Mouse (Mus musculus) heart, embryonic 13.5 days (tissue): ENCODE data around the gene Ypel4. TPM values are rescaled to one million over a fixed set of nuclear protein-coding genes. Genes with fewer than 3 reads are reported as not detected.

Experiments
- ATAC-seq: fragments of 200-750 bp; cut with Nextera tagmentation; 2 replicates; pipeline ENCODE4 v1.8.0; 2017; ENCODE audit warnings: moderate TSS enrichment; ENCODE audit not compliant: insufficient number of reproducible peaks, low FRiP score, low TSS enrichment; ENCODE audit errors: extremely low read depth
- H3K27ac ChIP-seq: fragments of 300-500 bp; sonication (generic); replicated peaks from 2 replicates; pipeline ENCODE4 v1.5.1; 2015; ENCODE audit warnings: moderate library complexity, mild to moderate bottlenecking, inconsistent platforms
- H3K27me3 ChIP-seq: fragments of 300-500 bp; sonication (generic); replicated peaks from 2 replicates; pipeline ENCODE4 v1.6.1; 2015; ENCODE audit warnings: mild to moderate bottlenecking, inconsistent platforms
- H3K36me3 ChIP-seq: fragments of 300-500 bp; sonication (generic); 2 replicates; pipeline ENCODE4 v1.6.1; 2015; ENCODE audit warnings: mild to moderate bottlenecking, inconsistent platforms
- H3K4me1 ChIP-seq: fragments of 300-500 bp; sonication (generic); 2 replicates; pipeline ENCODE4 v1.6.1; 2015; ENCODE audit warnings: inconsistent platforms
- H3K4me2 ChIP-seq: fragments of 300-500 bp; sonication (generic); 2 replicates; pipeline ENCODE4 v1.6.1; 2015; ENCODE audit warnings: inconsistent platforms, mild to moderate bottlenecking, moderate library complexity
- H3K4me3 ChIP-seq: fragments of 300-500 bp; sonication (generic); 2 replicates; pipeline ENCODE4 v1.5.1; 2015; ENCODE audit warnings: moderate library complexity, mild to moderate bottlenecking, inconsistent platforms
- H3K9ac ChIP-seq: fragments of 300-500 bp; sonication (generic); 2 replicates; pipeline ENCODE4 v1.6.1; 2015; ENCODE audit warnings: inconsistent platforms, mild to moderate bottlenecking, moderate library complexity
- H3K9me3 ChIP-seq: fragments of 300-500 bp; sonication (generic); 2 replicates; pipeline ENCODE4 v1.6.1; 2016; ENCODE audit warnings: inconsistent platforms
- WGBS: fragments of 180-500 bp; shearing (Covaris S2); methylation state at CpG from one replicate; pipeline ENCODE4 v1.1.7; 2015; ENCODE audit warnings: mixed read lengths; 5-methylcytosine and 5-hydroxymethylcytosine counted together
- polyA plus RNA-seq: library from polyadenylated mRNA; unstranded; fragments of >200 nt; fragmentation: Nextera tagmentation; extraction: Ambion mirVana; gene quantifications from 2 replicates; pipeline ENCODE4 v1.2.1, GENCODE M21; 2015

Ypel4 gene
- polyA plus RNA-seq, 1 experiment from 2014 or later = 7.3 TPM

DNA sequence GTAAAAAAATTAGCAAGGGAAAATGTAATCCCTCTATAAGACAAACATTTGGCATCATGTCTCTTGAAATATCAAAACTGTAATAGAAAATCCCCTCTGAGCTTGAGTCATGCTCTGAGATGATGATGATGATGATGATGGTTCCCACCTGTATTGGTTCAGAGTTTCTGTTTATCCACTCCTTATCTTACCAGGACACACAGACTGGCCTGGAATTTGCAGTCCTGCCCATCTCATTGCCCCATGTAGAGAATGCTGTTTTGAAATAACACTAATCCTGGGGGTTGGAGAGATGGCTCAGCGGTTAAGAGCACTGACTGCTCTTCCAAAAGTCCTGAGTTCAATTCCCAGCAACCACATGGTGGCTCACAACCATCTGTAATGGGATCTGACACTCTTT is 1.5 kb upstream of the Ypel4 start:
- ATAC-seq = no peak
- Histone ChIP-seq H3K9me3 (no peaks in the 10 kb centered on the region), H3K4me1 (peaks cover 45% of the 10 kb centered on the region), H3K36me3 (no peaks in the 10 kb centered on the region), H3K4me3 (no peak overlapping the region), H3K27ac (no peak overlapping the region), H3K9ac (no peak overlapping the region), H3K27me3 (peaks cover 11% of the 10 kb centered on the region), H3K4me2 (no peak overlapping the region)
- 59% methylated on average over 1 of the region's 1 CpGs for WGBS

DNA sequence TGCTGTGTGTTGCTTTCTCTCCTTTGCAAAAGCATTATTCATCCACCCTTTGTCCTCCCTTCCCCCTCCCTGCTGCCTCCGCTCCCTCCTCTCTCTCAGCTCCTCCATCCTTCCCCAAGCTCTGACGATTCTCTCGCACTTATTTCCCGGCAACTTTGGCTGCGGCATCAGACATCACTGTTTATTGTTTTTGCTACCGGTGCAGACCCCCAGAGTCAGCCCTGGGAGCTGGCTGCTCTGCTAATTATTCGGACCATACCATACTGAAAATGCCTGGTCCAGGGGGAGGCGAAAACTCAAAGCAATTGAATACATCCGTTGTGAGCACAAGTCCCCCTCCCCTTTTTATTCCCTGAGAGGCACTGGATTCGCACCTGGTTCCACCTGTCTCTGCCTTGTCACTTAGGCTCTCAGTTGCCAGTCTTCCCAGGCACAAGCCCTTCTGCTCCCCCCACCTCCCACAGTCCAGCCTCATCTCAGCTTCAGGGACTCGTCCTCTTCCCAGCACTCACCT is 550 bp downstream of the Ypel4 start:
- H3K36me3 ChIP-seq = no peaks in the 10 kb centered on the region
- under 1% methylated on average over 11 of the region's 11 CpGs for WGBS
- ATAC-seq = no peak

GRCm38 (mm10) chr2:84734919-84735318 is 1.1 kb downstream of the Ypel4 start:
- H3K36me3 ChIP-seq = peaks cover 3% of the 10 kb centered on the region
- H3K9ac ChIP-seq = peak overlapping the region; percentile 73
- ATAC-seq = no peak
- H3K27ac ChIP-seq = peak overlapping the region; percentile 69
- peaks cover 70% of the 10 kb centered on the region for H3K4me1 ChIP-seq
- H3K4me3 ChIP-seq = peak overlapping the region; percentile 58
- H3K4me2 ChIP-seq = peak overlapping the region; percentile 68
- peaks cover 11% of the 10 kb centered on the region for H3K27me3 ChIP-seq
- WGBS = 0% methylated on average over 2 of the region's 2 CpGs
- H3K9me3 ChIP-seq = no peaks in the 10 kb centered on the region

More for the DNA sequence above, 550 bp downstream of the Ypel4 start:
- peak overlapping the region; percentile 69 for H3K27ac ChIP-seq
- peak overlapping the region; percentile 68 for H3K4me2 ChIP-seq
- peaks cover 11% of the 10 kb centered on the region for H3K27me3 ChIP-seq
- peak overlapping the region; percentile 73 for H3K9ac ChIP-seq
- H3K4me3 ChIP-seq = peak overlapping the region; percentile 58
- H3K4me1 ChIP-seq = peaks cover 65% of the 10 kb centered on the region
- H3K9me3 ChIP-seq = no peaks in the 10 kb centered on the region

DNA sequence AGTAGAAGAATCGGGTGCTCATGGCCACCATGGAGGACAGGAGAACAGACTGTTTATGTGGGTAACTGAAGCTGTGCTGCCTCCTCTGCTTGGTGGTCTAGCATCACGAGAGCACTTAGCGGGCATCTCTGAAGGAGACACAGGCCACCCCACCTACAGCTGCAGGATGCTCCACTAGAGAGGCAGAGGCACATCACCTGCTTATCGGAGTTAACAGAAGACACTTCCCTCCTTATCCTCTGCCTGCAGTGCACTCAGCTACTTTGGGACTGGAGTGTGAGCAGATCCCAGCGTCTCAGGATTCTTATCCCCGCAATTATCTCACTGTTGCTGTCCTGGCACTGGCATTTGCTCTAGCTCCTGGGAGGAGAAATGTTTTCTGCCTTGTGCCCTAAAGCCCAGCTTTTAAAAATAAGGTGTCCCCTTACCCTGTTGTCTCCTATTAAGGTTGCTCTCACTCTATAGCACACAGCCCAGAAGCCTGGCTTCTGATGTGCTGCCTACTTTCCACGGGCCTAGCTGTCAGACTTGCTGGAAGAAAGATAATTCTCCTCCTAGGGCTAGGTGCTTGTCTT is 1.6 kb downstream of the Ypel4 start:
- Histone ChIP-seq H3K9ac (peak overlapping the region; percentile 73), H3K4me1 (peaks cover 75% of the 10 kb centered on the region), H3K9me3 (no peaks in the 10 kb centered on the region), H3K4me2 (peak overlapping the region; percentile 68), H3K27me3 (peaks cover 11% of the 10 kb centered on the region), H3K36me3 (peaks cover 8% of the 10 kb centered on the region), H3K4me3 (peak overlapping the region; percentile 58), H3K27ac (peak overlapping the region; percentile 69)
- WGBS = 10% methylated on average over 7 of the region's 7 CpGs
- peak; percentile 53; the same call in 1 of the 2 replicates for ATAC-seq

DNA sequence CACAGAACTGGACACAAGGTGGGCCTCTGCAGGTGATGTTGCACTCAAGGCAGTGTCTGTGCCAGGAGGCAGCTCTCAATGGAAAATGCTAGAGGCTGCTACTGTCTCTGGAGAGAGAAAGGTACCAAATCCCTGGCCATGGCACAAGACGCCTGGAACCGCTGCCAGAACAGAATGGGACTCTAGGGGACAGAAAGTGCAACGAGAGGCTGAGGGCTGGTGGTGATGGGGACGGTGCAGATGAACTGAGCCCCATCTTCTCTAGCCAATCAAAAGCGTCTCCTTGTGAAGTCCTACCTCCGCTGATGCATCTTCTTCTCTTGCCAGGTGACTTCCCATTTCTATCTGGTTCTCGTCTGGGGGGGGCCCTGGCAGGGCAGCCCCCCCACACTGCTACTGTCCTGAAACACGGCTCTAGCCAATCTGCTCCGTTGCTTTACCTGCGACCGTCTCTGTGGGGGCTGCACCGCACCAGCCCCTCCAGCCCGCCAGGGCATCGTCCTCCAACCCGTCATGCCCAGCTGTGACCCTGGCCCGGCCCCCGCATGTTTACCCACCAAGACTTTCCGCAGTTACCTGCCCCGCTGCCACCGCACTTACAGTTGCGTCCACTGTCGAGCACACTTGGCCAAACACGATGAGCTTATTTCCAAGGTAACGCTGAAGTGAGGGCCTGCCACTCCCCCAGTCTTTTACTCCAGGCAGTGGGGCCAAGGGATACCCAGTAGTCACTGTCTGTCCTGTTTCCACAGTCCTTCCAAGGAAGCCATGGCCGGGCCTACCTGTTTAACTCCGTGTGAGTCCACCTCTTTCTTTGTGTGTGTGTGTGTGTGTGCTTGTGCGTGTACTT is 2.7 kb downstream of the Ypel4 start:
- WGBS = 8% methylated on average over 27 of the region's 27 CpGs
- Histone ChIP-seq H3K36me3 (peaks cover 16% of the 10 kb centered on the region), H3K27me3 (peaks cover 11% of the 10 kb centered on the region), H3K9me3 (no peaks in the 10 kb centered on the region), H3K4me1 (peaks cover 86% of the 10 kb centered on the region), H3K4me3 (peak overlapping the region; percentile 58), H3K27ac (peak overlapping the region; percentile 72), H3K9ac (peak overlapping the region; percentile 73), H3K4me2 (peak overlapping the region; percentile 68)
- no peak for ATAC-seq

GRCm38 (mm10) chr2:84737451-84737925 is 3.6 kb downstream of the Ypel4 start:
- peaks cover 11% of the 10 kb centered on the region for H3K27me3 ChIP-seq
- ATAC-seq = no peak
- H3K36me3 ChIP-seq = peaks cover 20% of the 10 kb centered on the region
- H3K9me3 ChIP-seq = no peaks in the 10 kb centered on the region
- H3K27ac ChIP-seq = peak overlapping the region; percentile 72
- H3K9ac ChIP-seq = peak overlapping the region; percentile 73
- WGBS = 6% methylated on average over 8 of the region's 8 CpGs
- H3K4me2 ChIP-seq = peak overlapping the region; percentile 68
- H3K4me3 ChIP-seq = peak overlapping the region; percentile 58
- peaks cover 96% of the 10 kb centered on the region for H3K4me1 ChIP-seq

DNA sequence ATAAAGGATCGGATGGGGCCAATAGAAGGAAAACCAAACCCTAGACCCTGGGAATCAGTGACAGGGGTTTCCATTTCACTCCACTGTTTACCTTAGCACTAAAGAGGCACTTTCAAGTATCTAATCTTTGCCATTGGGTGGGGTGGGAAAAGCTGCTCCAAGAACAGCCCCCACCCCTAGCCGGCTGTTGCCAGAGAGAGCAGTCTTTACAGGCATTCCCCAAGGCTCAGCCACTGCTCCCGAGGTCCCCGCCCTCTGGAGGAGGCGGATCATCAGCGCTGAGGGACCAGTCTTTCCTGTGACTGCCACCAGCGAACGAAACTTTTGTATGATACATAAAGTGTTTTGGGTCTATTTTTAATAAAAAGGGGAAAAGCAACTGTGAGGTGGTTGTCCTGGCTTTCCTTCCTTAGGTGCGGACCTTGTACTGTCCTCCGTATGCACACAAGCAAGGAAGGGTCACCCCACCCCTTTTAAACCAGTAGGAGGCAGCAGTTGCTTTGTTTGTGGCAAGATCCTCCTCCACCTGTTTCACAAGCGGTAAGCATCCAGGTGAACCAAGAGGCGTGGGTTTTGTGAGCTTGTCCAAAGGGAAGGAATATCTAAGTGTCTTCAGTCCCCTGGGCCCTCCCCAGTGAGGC is 4.5 kb downstream of the Ypel4 start:
- Histone ChIP-seq H3K4me1 (peaks cover 92% of the 10 kb centered on the region), H3K36me3 (peaks cover 20% of the 10 kb centered on the region), H3K4me2 (peak overlapping the region; percentile 68), H3K27ac (peak overlapping the region; percentile 72), H3K9ac (peak overlapping the region; percentile 73), H3K9me3 (no peaks in the 10 kb centered on the region), H3K4me3 (peak overlapping the region; percentile 58), H3K27me3 (peaks cover 8% of the 10 kb centered on the region)
- 3% methylated on average over 12 of the region's 12 CpGs for WGBS
- no peak for ATAC-seq

GRCm38 (mm10) chr2:84740608-84741333 is 6.9 kb downstream of the Ypel4 start:
- Histone ChIP-seq H3K9me3 (no peaks in the 10 kb centered on the region), H3K36me3 (peaks cover 20% of the 10 kb centered on the region), H3K27ac (peak overlapping the region; percentile 100), H3K4me3 (peak overlapping the region; percentile 91), H3K27me3 (peaks cover 5% of the 10 kb centered on the region; the same call in 1 of the 2 replicates), H3K4me1 (peaks cover 76% of the 10 kb centered on the region), H3K4me2 (peak overlapping the region; percentile 86), H3K9ac (peak overlapping the region; percentile 100)
- no peak for ATAC-seq
- 69% methylated on average over 15 of the region's 15 CpGs for WGBS

GRCm38 (mm10) chr2:84741841-84742450 is 8.1 kb downstream of the Ypel4 start:
- peak overlapping the region; percentile 91 for H3K4me3 ChIP-seq
- H3K4me2 ChIP-seq = peak overlapping the region; percentile 86
- H3K9ac ChIP-seq = peak overlapping the region; percentile 100
- peaks cover 64% of the 10 kb centered on the region for H3K4me1 ChIP-seq
- 6% methylated on average over 5 of the region's 5 CpGs for WGBS
- H3K27me3 ChIP-seq = no peaks in the 10 kb centered on the region
- H3K9me3 ChIP-seq = no peaks in the 10 kb centered on the region
- peaks cover 20% of the 10 kb centered on the region for H3K36me3 ChIP-seq
- ATAC-seq = no peak
- H3K27ac ChIP-seq = peak overlapping the region; percentile 100

- H3K4me1 ChIP-seq = peaks cover 57% of the 10 kb centered on the region
- ATAC-seq = peak; percentile 49
- H3K27me3 ChIP-seq = no peaks in the 10 kb centered on the region
- under 1% methylated on average over 26 of the region's 26 CpGs for WGBS
- peak overlapping the region; percentile 100 for H3K9ac ChIP-seq
- H3K9me3 ChIP-seq = no peaks in the 10 kb centered on the region
- peak overlapping the region; percentile 100 for H3K27ac ChIP-seq
- H3K4me3 ChIP-seq = peak overlapping the region; percentile 91
- H3K36me3 ChIP-seq = peaks cover 20% of the 10 kb centered on the region
- peak overlapping the region; percentile 86 for H3K4me2 ChIP-seq
Measured at GRCm38 (mm10) chr2:84742451-84743283, 8.8 kb downstream of the Ypel4 start.
